Mouse (Mus musculus): ENCODE data around the gene Hist2h2ac.
"Not testable (repeated sequence)": the region's sequence is repeated elsewhere in the genome, so short reads cannot be mapped to it uniquely, and the experiment has no call there.

Gene Hist2h2ac

DNA sequence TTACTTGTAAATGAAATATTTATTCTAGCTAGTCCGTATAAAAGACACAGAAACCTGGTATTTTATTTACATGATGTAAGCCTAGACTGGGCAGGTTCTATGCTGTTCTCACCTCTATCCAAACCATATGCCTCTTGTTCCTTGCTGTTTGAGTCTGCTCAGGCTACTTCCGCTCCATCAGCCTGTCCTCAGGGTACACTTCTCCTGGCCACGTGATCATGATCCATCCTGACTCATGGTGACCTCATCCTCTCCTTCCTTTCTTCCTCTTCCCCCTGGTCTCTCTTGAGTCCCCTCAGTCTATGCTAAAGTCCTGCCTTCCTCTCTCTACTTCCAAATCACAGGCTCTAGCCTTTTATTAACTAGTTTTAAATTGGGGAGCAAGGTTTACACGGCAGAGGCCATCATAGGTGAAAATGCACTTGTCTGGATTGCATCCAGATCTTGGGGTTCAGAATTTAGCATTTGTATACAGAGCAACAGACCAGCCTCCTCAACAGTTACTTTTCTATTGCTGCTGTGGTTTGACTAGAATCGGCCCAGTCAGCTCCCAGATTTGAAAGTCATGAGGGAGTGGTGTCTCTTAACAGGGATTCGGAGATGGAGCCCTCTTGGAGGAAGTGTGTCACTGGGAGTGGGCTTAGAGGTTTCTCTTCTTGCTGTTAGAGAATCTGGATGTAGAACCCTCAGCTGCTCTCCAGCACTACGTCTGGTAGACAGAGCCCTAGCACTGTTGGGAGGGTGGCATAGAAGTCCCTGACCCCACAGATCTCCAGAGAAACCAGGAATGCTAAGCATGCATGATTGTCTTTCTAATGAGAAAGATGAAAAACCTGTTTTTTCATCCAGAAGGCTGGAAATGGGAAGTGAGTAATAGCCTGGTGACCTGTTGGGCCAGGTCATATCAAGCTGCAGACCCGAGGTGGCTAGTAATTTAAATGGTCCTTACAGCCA lies 6.3 kb upstream of the Hist2h2ac start:
- DNase-seq = no peak

DNA sequence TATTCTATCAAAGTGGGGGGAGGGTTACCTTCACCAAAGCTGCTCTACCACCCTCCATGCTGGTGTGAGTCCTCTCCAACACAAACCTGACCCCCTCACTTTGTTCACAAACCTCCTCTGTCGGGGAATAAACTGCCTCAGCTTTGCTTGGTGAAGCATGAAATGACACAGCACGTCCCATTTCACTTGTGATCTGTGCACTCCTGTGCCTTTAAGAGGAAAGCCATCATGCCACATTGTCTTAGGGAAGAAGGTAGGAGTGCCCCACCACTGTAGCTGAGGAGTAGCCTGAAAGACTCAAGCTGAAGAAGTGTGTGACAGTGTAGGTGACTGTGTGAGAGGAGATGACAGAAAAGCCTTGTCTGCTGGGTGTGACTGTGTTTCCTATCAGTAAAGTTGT lies 4.7 kb upstream of the Hist2h2ac start:
- no peak for DNase-seq

DNA sequence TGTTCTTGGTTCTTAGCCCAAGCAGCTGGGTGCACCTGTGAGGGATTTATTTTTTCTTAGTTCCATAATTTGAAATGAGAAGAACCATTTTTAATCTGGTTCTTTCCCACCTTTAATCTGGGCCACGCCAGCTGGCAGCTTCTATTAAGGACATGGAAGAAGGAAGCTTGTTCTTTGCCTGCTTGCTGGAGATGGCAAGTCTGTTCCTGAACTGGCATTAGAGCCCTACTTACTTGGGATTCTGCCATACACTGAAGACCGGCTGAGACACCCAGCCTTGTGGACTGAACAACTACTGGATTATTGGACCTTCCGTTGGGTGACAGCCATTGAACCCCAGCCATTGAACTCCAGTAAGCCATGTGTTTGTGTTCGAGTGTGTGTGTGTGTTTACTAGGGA lies 2.1 kb upstream of the Hist2h2ac start:
- no peak for DNase-seq

DNA sequence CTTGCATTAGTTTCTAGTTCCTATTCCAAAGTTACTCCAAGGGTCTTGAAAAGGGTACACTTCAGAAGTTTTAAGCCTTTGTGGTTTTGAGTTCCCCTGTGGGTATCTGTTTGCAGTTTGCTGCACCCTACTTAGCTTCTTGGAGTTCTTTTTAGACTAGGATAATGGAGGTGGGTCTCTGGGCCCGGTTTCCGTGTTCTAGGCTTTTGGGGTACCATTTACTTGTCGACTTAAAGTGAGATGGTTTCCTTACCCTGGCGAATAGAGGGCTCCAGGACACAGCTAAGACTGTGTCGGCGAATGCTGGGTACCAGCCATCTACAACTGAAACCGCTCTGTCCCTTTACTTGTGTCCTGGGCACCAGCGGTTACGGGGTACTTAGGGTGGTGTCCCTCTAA lies 959 bp upstream of the Hist2h2ac start:
- no peak for DNase-seq

DNA sequence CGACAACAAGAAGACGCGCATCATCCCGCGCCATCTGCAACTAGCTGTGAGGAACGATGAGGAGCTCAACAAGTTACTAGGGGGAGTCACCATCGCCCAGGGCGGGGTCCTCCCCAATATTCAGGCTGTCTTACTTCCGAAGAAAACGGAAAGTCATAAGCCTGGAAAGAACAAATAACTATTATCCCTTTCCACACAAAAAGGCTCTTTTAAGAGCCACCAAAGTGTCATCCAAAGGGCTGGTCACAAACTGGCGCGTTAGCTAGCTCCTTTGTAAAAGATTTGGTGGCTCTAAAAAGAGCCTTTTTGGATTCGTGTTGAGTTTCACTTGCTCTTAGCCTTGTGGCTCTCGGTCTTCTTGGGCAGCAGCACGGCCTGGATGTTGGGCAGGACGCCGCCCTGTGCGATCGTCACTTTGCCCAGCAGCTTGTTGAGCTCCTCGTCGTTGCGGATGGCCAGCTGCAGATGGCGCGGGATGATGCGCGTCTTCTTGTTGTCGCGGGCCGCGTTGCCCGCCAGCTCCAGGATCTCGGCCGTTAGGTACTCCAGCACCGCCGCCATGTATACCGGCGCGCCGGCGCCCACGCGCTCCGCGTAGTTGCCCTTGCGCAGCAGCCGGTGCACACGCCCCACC lies 432 bp downstream of the Hist2h2ac start:
- not testable (repeated sequence) for DNase-seq

DNA sequence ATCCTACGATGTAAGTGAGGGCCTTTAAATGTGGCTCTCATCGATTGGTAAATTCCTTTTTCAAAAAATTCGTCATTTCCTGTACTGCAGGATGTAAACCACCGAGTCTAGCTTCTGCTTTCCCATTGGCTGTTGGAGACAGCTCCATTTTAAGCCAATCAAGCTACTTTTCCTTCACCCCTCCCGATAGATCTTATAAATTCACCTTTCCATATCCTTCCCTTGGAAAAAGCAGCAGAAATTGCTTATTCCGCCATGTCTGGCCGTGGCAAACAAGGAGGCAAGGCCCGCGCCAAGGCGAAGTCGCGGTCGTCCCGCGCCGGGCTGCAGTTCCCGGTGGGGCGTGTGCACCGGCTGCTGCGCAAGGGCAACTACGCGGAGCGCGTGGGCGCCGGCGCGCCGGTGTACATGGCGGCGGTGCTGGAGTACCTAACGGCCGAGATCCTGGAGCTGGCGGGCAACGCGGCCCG lies 984 bp downstream of the Hist2h2ac start, which contains the start of the genes Bola1 and Hist2h2ab:
Gene Bola1 (minus strand): TSS at position 49 of the 470 bp plus-strand sequence.
Gene Hist2h2ab (plus strand): TSS at position 205 of the 470 bp plus-strand sequence.
- DNase-seq = peak; percentile 69

DNA sequence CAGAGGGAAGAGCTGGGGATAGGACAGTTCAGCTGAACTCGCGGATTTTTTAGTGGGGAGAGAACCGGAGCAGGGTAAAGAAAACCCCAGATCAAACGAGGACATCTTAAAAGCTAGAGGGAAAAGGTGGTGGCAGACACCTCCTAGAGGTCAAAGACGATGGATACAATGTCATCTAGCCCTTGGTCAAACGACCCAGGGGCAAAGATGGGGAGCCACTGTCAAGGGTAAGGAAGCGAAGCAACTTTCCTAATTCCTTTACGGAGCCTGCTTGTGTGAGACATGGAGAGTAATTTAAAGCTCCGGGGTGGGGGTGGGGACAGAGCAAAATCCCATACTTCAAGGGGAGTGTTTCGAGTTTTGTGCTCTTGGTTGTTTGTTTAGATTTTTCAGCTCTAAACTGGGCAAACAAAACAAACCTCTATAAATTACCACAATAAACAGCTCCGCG lies 1.5 kb downstream of the Hist2h2ac start:
- DNase-seq = peak; percentile 17

DNA sequence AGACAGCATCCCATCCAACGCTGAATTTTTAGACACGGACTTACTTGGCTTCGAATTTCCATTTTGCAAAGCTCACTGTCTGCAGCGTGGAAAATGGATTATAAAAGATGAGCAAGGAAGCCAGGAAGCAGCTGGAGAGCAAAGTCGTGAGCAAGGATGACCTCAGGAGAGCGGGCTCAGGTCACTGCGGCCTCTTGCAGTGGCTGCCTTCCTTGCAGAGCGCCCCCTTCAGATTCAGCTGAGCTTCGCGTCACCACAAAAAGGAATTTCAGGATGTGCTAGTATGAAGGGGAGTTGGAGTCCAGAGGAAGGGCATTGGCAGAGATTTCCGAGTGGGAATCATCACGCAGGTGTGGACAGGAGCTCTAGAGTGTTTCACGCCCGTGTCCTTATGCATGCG lies 11.4 kb downstream of the Hist2h2ac start:
- DNase-seq = no peak

DNA sequence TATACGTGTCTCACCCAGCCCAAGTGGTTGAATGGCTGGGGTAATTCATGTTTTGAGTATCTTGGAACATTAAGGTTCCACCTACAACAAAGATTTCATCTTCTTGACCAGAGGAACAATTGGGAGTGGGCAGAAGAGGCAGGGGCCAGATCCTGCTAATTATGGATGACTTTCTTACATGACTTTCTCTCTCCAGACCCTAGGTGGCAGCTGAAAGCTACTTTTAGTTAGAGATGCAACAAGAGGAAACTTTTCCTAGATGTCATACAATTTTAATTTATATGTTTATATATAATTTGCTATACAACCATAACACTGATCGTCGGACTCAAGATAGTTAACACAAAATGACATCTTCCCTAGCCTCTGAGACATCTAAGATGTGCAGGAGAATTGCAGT lies 12.9 kb downstream of the Hist2h2ac start:
- DNase-seq = no peak

DNA sequence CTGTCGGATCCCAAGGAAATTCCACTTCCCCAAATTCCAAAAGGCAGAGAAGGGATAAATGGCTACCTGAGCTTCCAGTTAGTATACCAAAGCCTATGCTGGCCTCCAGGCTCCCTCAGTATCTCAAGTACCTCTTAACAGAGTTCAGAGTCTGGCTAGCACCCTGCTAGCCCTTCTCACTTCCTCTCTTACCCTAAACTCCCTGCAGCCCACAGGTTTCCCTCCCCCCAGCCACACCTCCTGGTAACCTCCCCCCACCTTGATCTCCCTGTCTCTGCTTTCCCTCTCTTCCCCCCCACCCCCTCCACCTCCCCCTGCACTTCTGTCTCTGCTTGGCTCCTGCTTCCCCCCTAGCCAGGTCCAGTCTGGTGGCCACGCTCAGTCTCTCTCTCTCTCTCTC lies 20.9 kb downstream of the Hist2h2ac start:
- DNase-seq = no peak

DNA sequence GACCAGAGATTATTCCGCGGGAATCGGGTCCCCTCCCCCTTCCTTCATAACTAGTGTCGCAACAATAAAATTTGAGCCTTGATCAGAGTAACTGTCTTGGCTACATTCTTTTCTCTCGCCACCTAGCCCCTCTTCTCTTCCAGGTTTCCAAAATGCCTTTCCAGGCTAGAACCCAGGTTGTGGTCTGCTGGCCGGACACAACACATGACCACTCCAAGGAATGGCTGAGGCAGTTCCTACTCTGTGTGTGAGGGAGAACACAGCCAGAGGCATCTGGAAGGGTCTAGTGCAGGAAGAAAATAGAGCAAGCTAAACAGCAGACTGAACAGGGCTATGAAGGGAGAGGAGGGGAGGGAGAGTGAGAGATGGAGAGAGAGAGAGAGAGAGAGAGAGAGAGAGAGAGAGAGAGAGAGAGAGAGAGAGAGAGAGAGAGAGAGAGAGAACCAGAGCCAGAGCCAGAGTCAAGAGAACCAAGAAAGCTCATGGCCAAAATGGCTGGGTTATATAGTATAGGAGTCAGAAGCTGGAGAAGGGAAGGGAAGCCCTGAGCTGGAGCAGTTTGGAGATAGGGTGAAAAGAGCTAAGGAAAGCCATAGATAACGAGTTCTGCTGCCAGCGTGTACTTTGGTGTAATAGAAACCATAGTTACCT lies 22.0 kb downstream of the Hist2h2ac start:
- DNase-seq = not testable (repeated sequence)

DNA sequence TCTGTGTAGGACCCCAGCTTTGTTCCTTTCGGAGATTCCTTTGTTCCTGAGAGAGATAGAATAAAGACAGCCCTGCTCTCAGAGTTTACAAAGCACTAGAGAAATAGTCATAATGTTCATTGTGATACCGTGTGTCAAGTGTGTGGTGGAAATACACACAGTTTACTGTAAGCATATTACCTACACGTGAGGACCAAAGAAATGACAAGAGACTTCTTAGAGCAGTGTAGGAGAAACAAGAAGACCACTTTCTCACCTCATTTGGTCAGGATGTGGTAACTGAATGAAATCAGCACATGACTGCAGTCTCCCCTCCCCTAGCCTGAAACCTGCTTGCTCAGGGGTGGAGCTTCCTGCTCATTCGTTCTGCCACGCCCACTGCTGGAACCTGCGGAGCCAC lies 22.5 kb downstream of the Hist2h2ac start:
- no peak for DNase-seq

DNA sequence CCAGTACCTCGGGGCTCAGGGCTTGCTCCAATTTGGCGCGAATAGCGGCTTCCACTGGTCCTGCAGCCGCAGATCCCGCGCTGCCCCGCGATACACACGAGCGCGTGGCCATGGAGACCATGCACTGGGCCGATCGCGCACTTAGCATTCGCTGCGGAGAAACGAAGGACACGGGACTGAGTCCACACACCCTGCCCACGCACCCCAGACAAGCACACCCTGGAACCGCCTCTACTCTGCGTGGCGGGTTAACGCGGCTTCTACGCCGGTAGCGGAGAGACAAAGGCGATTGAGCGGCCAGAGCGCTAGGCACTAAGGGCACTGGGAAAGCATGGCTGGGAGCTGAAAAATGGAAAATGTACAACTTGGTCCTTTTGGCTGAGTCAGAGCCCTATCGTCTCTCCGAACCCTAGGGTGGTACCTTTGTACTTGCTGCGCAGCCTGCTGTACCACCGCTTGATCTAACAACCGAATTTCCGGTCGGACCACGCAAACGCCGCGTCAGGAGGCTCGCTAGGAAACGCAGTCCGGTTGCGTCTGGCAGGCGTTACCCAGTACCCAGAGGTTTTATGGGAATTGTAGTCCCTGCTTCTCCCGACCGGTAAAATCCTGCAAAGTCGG lies 23.4 kb downstream of the Hist2h2ac start:
- DNase-seq = peak; percentile 87

DNA sequence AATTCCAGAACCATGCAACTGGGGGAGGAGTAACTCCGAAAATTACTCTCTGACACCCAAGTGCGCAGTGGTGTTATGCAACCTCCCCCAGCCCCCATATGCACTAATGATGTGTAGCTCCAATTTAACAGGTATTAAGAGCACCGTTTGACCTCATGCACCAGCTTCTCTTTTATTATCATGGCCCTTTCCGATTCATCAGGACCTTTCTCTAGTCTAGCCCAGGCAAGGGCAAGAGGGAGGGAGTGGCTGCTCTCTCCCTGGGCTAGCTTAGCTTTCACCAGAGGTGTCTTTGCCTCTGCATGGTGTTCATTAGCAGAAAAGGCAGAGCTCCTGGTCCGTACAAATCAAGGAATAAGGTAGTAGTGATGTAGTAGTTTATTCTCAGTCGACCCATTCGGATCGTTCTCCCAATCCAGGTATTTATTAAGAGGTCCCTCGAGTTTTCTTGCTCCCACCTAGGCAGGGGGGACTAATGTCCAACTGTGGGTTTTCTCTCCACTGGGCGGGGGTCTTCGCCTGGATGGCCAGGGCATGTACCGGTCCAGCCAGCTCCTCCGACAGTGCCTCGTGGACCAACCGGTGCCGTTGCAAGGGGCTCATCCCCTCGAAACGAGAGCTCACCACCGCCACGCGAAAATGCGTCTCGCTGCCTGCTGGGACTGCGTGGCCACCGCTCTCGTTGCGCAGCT lies 24.1 kb downstream of the Hist2h2ac start:
- DNase-seq = no peak

DNA sequence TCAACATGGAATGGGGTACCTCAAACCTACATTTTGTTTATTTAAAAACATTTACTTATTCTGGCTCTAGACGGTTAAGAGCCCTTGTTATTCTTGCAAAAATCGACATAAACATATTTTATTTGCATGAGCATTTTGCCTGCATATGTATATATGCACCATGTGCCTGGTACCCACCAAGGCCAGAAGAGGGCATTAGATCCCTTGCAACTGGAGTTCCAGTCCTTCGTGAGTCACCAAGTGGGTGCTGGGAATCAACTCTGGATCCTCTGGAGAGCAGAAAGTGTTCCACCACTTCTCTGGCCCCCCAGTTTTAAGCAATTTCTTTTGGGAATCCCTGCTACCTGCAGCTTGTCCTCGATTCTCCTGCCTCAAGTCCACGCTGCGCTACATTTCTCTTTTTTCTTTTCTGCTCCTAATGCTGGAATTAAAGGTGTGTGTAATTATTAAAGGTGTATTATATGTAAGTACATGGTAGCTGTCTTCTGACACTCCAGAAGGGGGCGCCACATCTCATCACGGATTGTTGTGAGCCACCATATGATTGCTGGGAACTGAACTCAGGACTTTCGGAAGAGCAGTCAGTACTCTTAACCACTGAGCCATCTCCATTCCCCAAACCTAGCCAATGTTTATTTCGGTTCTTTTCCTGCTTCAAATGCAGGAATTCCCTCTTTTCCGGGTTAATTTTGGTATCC lies 24.9 kb downstream of the Hist2h2ac start:
- no peak for DNase-seq

DNA sequence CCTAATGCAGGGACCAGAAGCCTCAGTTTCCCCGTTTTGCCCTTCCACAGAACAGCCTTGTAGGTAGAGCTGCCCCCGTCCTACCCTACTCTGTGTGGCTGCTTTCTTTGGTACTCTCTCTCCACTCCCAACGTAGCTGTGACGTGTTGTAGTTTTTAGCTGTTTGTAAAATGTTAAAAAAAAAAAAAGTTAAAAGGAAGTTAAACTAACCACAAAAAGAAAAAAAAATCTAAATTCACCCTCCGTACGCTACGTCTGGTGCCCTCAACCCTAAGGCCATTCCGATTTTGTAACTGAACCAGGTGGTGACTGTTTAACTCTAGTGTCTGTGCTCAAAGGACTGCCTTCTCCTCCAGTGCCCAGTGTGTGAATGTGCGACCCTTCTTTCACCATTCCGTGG lies 25.7 kb downstream of the Hist2h2ac start:
- DNase-seq = no peak

DNA sequence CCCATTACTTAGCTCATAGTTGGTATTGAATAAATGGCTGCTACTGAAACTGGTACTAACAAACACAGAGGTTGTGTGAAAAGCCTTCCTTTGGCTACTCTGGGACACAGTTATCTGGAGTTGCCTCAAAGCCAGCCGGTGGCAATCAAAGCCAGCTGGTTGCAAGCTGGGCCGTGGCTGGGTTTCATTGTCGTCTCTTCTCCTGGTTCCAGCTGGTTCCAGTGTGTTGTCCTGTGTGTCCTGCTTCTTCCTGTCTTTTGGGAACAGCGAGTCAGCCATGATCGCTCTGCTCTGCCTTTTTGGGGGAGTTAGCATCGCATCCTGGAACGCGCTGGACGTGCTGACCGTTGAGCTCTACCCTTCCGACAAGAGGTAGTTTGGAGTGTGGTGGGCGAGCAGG lies 27.7 kb downstream of the Hist2h2ac start:
- peak; percentile 23 for DNase-seq

DNA sequence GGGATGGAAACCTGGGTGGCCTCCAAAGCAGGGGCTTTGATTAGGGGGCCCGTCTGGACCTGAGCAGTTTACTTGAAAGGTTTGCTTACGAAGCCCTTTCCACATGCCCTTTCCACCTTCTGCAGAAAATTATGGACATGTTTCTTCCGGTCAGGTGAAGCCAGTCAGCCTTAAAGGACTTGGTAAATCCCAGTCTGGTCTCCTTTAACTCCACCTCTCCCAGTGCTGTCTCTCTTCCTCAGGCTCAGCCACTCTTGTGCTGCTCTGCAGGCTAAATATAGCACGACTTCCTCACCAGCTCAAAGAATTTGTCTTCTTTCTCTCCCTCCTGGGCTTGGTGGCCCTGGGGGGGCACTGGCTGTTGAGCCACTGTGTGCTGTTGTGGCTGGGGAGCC lies 38.3 kb downstream of the Hist2h2ac start:
- DNase-seq = no peak

DNA sequence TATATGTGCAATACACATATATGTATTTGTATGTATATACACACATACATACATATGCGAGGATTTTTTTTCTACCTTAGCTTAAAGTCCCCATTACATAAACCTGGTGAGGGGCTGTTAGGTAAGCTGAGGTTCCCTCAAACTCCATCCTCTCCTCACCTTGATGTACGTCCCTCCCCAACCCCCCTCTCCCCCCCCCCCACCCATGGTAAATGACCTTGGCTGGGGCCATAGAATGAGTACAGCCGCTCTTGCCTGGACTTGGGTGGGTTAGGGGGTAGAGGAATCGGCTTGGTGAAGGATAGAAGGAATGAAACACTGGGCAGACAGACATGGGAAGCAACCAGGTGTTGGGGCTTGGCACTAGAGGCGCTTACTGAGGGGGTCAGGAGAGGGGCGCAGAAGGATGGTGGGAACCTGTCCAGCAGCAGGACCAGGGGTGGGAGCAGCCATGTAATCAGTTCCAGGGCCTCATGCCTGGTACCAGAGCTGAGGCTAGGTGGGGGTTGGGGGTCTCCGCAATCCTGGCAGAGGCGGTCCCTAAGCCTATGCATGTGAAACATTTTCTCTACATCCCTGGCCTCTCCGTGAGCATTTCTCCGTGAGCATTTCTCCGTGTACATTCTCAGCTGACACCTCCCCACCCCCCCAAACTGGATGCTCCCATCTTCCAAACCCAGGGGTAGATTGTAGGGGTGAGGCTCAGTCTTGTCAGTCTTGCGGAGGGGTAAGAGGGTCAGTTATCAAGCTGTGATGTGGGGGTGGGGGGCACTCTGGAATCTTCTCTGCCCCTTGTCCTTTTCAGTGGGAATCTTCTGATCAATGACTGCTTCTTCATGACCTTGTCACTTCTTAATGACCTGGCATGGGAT lies 38.9 kb downstream of the Hist2h2ac start:
- DNase-seq = no peak

DNA sequence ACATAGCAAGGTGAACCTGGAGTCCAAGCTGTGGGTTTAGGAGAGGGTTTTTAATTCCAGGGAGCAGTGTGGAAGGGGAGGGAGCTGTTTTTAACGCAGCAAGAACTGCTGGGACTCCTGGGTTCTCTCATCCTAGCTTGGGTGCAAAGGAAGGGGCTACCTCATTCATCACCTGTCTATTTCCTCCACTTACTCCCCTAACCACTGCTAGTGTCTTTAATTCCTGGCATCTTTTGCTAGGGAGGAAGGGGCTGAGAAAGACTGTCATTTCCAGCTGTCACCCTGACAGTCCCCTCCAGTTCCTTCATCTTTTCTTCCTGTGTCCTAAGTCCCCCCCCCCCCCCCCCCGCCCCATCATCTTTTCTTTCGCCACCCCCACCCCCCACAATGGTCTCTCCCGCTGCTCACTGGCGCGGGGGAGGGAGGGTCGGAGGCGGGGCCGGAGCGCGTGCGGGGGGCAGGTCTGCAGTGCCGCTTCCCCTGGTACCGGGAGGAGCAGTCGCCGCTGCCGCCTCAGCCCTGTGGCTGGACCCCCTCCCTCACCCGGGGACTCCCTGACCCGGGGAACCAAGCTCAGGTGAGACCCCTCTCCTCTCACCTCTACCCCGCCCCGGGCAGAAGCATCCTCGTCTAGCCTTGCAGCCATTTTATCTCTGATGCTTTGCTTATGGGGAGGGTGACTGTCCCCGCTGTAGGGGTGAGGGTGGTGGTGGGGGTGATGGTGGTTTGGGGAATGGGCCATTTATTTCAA lies 39.8 kb downstream of the Hist2h2ac start, which contains the start of gene Sv2a:
Gene Sv2a (plus strand): TSS at position 425 of the 751 bp plus-strand sequence.
- peak; percentile 37 for DNase-seq
